Mouse (Mus musculus): ENCODE measurements around the gene Micall2. TPM values are rescaled to one million over a fixed set of nuclear protein-coding genes. Genes with fewer than 3 reads are reported as not detected.
"Not testable (repeated sequence)": the region's sequence is repeated elsewhere in the genome, so short reads cannot be mapped to it uniquely, and the experiment has no call there.

The Micall2 gene
- polyA plus RNA-seq, 1 experiment from 2014 or later: 5.4 TPM

DNA sequence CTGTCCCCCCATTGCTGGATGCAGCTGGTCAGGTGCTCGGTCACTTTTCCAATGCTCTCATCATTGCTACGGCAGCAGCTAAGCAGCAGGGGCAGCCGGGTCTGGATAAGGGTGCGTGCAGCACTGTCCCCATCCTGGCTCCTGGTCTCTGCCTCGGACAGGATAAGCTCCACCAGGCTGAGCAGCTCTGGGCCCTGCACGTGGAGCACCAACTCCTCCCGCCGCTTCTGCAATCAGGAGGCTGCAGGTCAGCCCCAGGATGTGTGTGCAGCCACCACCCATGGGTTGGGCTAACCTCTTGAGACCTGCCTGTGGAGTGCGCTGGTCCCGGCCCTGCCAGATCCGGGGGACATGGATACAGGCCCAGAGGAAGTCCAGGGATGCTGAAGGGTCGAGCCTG is 20.0 kb upstream of the Micall2 start:
- DNase-seq (ENCODE audit: low spot score) (no peak), ATAC-seq (replicated peaks; ENCODE audit: low FRiP score) (no peak)
- Histone ChIP-seq H3K9ac (ENCODE audit: low read length) (no peak overlapping the region), H3K27me3 (ENCODE audit: control insufficient read depth, insufficient read depth, low read length) (no peaks in the 10 kb centered on the region), H3K36me3 (ENCODE audit: control insufficient read depth, insufficient read depth, low read length) (peaks cover 7% of the 10 kb centered on the region), H3K4me1 (replicated peaks; ENCODE audit: control insufficient read depth, insufficient read depth, low read length) (no peaks in the 10 kb centered on the region), H3K4me3 (ENCODE audit: low read depth, low read length) (no peak overlapping the region), H3K9me3 (ENCODE audit: control insufficient read depth, low read length) (no peaks in the 10 kb centered on the region), H3K4me2 (ENCODE audit: low read depth, low read length, severe bottlenecking) (no peak overlapping the region), H3K27ac (ENCODE audit: low read depth, low read length) (no peak overlapping the region)
- WGBS: 92% methylated on average over 12 of the region's 12 CpGs

DNA sequence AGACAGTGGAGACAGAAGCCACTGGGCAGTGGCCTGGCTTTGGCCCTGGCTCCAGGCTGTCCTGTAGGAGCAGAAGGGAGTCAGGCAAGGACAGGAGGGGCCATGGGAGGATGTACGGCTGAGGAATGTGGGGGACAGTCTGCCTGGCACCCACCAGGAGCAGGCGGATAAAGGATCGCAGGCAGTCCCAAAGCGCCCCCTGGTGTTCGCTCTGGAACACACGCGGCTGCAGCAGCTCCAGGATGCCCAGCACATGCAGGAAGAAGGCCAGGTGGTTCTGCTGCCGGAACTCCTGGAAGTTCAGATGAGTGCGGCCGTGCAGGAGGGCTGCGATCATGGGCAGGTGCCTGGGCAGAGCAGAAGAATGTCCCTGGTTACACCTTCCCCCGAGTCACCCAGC is 18.6 kb upstream of the Micall2 start:
- Histone ChIP-seq H3K4me3 (ENCODE audit: low read depth, low read length) (no peak overlapping the region), H3K9ac (ENCODE audit: low read length) (no peak overlapping the region), H3K27me3 (ENCODE audit: control insufficient read depth, insufficient read depth, low read length) (no peaks in the 10 kb centered on the region), H3K36me3 (ENCODE audit: control insufficient read depth, insufficient read depth, low read length) (peaks cover 6% of the 10 kb centered on the region), H3K9me3 (ENCODE audit: control insufficient read depth, low read length) (no peaks in the 10 kb centered on the region), H3K4me1 (replicated peaks; ENCODE audit: control insufficient read depth, insufficient read depth, low read length) (no peaks in the 10 kb centered on the region; the same call in 1 of the 2 replicates), H3K27ac (ENCODE audit: low read depth, low read length) (no peak overlapping the region), H3K4me2 (ENCODE audit: low read depth, low read length, severe bottlenecking) (no peak overlapping the region)
- DNase-seq (ENCODE audit: low spot score) (peak; percentile 85), ATAC-seq (replicated peaks; ENCODE audit: low FRiP score) (0 out of 2 replicates have a peak, but pooled peaks have one; percentile 19)
- WGBS: 30% methylated on average over 12 of the region's 12 CpGs

DNA sequence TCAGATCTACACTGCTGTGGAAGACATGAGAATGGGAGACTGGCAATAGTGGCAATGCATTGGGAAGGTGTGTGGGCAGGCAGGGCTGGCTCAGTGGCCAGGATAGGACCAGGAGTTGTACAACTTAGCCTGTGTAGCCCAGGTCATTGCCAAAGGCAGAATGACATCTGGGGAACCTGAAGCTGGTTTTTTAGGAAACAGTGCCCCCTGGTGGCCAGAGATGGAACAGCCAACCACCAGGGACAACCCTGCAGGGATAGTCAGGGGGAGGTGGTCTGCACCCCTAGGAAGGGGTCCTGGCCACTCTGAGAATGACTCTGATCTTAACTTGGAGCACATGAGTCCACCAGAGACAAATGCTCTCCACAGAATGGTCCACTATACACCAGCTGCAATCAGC is 14.4 kb upstream of the Micall2 start:
- Histone ChIP-seq H3K4me1 (replicated peaks; ENCODE audit: control insufficient read depth, insufficient read depth, low read length) (no peaks in the 10 kb centered on the region; the same call in 1 of the 2 replicates), H3K27me3 (ENCODE audit: control insufficient read depth, insufficient read depth, low read length) (no peaks in the 10 kb centered on the region), H3K4me2 (ENCODE audit: low read depth, low read length, severe bottlenecking) (no peak overlapping the region), H3K4me3 (ENCODE audit: low read depth, low read length) (no peak overlapping the region), H3K27ac (ENCODE audit: low read depth, low read length) (no peak overlapping the region), H3K36me3 (ENCODE audit: control insufficient read depth, insufficient read depth, low read length) (no peaks in the 10 kb centered on the region; the same call in 1 of the 2 replicates), H3K9ac (ENCODE audit: low read length) (no peak overlapping the region), H3K9me3 (ENCODE audit: control insufficient read depth, low read length) (no peaks in the 10 kb centered on the region)
- ATAC-seq (replicated peaks; ENCODE audit: low FRiP score) (peak; percentile 13; the same call in 1 of the 2 replicates), DNase-seq (ENCODE audit: low spot score) (peak; percentile 87)

DNA sequence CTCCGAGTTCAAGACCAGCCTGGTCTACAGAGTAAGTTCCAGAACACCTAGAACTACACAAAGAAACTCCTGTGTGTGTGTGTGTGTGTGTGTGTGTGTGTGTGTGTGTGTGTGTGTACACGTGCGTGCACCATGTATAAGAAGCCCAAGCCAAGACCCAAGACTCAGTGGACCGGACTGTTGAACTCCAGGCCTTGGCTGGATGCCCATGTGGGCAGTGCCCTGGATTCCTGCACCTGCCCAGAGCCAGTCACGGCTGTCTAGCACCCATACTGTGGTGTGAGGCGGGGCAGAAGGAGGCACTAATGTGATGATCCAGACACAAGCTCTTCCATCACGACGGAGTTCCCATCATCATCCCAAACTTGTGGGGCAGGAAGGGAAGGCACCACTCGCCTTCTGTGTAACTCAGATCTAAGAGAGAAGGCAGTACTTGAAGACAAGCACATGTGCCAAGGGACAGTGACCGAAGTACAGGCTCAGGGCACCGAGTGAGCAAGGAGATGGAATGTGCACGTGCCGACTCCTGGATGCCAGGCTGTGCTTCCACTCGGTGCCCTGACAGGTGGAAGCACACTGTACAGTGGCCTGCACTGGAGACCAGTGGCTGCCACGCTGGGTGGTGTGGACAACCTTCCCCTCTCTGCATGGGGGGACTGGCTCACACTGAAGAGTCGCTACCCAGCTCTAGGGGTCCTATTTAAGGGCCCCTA is 13.4 kb upstream of the Micall2 start:
- no peak overlapping the region for H3K4me3 ChIP-seq (ENCODE audit: low read depth, low read length)
- no peaks in the 10 kb centered on the region for H3K27me3 ChIP-seq (ENCODE audit: control insufficient read depth, insufficient read depth, low read length)
- H3K9me3 ChIP-seq (ENCODE audit: control insufficient read depth, low read length): no peaks in the 10 kb centered on the region
- 89% methylated on average over 16 of the region's 16 CpGs for whole genome bisulfite sequencing
- no peaks in the 10 kb centered on the region; the same call in 1 of the 2 replicates for H3K36me3 ChIP-seq (ENCODE audit: control insufficient read depth, insufficient read depth, low read length)
- ATAC-seq (replicated peaks; ENCODE audit: low FRiP score) (no peak), DNase-seq (ENCODE audit: low spot score) (no peak)
- H3K4me1 ChIP-seq (replicated peaks; ENCODE audit: control insufficient read depth, insufficient read depth, low read length): no peaks in the 10 kb centered on the region; the same call in 1 of the 2 replicates
- no peak overlapping the region for H3K9ac ChIP-seq (ENCODE audit: low read length)
- H3K4me2 ChIP-seq (ENCODE audit: low read depth, low read length, severe bottlenecking): no peak overlapping the region
- H3K27ac ChIP-seq (ENCODE audit: low read depth, low read length): no peak overlapping the region

DNA sequence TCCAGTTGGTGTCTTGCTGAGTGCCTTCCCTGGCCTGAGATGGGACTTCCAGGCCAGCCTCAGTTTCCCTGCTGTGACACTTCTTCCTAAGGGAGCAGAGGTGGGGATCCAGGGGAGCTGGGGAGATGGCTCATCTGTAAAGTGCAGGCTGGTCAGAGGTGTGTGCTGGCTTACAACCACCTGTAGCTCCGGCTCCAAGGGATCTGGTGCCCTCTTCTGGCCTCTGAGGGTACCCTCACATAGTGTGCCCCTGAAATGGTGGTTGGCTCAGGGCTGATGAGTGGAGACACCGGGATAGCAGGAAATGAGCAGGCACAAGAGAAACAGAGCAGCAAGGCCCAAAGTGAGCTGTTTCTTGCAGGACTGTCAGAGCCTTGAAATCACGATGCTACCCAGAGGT is 9.6 kb upstream of the Micall2 start:
- peak; percentile 58; the same call in 1 of the 2 replicates for ATAC-seq (replicated peaks; ENCODE audit: low FRiP score)
- no peak overlapping the region for H3K27ac ChIP-seq (ENCODE audit: low read depth, low read length)
- WGBS: 1% methylated on average over 3 of the region's 3 CpGs

DNA sequence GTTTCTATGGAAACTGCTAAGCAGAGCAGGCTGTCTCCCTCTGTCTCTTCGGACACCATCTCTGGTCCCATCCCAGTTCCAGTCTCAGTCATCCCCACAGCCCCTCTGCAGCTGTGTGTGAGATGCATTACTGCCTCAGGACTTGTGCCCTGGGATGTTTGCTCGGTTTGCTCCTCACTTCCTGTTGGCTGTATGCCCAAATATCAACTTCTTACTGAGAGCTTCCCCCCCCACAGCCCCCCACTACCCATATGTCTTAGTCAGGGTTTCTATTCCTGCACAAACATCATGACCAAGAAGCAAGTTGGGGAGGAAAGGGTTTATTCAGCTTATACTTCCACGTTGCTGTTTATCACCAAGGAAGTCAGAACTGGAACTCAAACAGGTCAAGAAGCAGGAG is 6.5 kb upstream of the Micall2 start:
- DNase-seq (ENCODE audit: low spot score): not testable (repeated sequence)
- WGBS: 79% methylated on average over 3 of the region's 3 CpGs

More for the DNA sequence above, 9.6 kb upstream of the Micall2 start:
- Histone ChIP-seq H3K9ac (ENCODE audit: low read length) (no peak overlapping the region), H3K36me3 (ENCODE audit: control insufficient read depth, insufficient read depth, low read length) (no peaks in the 10 kb centered on the region), H3K4me3 (ENCODE audit: low read depth, low read length) (no peak overlapping the region), H3K4me1 (replicated peaks; ENCODE audit: control insufficient read depth, insufficient read depth, low read length) (no peaks in the 10 kb centered on the region; the same call in 1 of the 2 replicates), H3K4me2 (ENCODE audit: low read depth, low read length, severe bottlenecking) (no peak overlapping the region), H3K9me3 (ENCODE audit: control insufficient read depth, low read length) (no peaks in the 10 kb centered on the region), H3K27me3 (ENCODE audit: control insufficient read depth, insufficient read depth, low read length) (no peaks in the 10 kb centered on the region)
- peak; percentile 79 for DNase-seq (ENCODE audit: low spot score)

DNA sequence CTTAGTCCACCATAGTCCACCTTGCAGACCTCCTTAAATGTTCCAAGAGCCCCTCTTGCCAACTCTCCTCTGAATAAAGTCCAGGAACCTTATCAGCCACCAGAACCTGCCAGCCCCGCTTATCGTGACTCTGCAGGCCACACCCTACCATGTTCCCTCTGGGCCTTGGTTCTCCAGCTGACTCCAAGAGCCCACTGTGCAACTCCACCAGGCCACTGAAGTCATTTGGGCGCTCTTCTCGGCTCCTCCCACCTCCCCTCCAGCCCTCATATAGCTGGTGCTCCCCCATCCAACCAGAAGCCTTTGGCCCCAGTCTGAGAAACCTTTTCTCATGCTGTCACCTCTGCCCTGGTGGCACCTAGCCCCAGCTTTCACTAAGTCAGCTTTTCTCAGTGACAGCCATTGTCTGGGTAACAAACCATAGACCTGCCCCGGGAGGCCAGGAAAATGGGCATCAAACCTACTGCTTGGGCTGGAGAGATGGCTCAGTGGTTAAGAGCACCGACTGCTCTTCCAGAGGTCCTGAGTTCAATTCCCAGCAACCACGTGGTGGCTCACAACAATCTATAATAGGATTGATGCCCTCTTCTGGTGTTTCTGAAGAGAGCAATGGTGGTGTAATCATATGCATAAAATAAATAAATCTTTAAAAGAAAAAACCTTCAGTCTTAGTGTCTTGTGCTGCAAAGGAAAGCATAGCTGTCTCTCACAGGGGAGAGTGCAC is 2.6 kb upstream of the Micall2 start:
- Histone ChIP-seq H3K9me3 (ENCODE audit: control insufficient read depth, low read length) (no peaks in the 10 kb centered on the region), H3K9ac (ENCODE audit: low read length) (no peak overlapping the region), H3K36me3 (ENCODE audit: control insufficient read depth, insufficient read depth, low read length) (no peaks in the 10 kb centered on the region), H3K4me3 (ENCODE audit: low read depth, low read length) (no peak overlapping the region), H3K27me3 (ENCODE audit: control insufficient read depth, insufficient read depth, low read length) (0 out of 2 replicates have a peak, but pooled peaks cover 2% of the 10 kb centered on the region), H3K4me1 (replicated peaks; ENCODE audit: control insufficient read depth, insufficient read depth, low read length) (peaks cover 13% of the 10 kb centered on the region; the same call in 1 of the 2 replicates), H3K27ac (ENCODE audit: low read depth, low read length) (no peak overlapping the region), H3K4me2 (ENCODE audit: low read depth, low read length, severe bottlenecking) (no peak overlapping the region)
- ATAC-seq (replicated peaks; ENCODE audit: low FRiP score) (no peak), DNase-seq (ENCODE audit: low spot score) (peak; percentile 53)
- WGBS: 78% methylated on average over 7 of the region's 7 CpGs

More for the DNA sequence above, 6.5 kb upstream of the Micall2 start:
- not testable (repeated sequence) for H3K4me2 ChIP-seq (ENCODE audit: low read depth, low read length, severe bottlenecking); ATAC-seq (replicated peaks; ENCODE audit: low FRiP score); H3K9me3 ChIP-seq (ENCODE audit: control insufficient read depth, low read length); H3K9ac ChIP-seq (ENCODE audit: low read length); H3K27me3 ChIP-seq (ENCODE audit: control insufficient read depth, insufficient read depth, low read length); H3K4me3 ChIP-seq (ENCODE audit: low read depth, low read length); H3K36me3 ChIP-seq (ENCODE audit: control insufficient read depth, insufficient read depth, low read length); H3K4me1 ChIP-seq (replicated peaks; ENCODE audit: control insufficient read depth, insufficient read depth, low read length); H3K27ac ChIP-seq (ENCODE audit: low read depth, low read length)

DNA sequence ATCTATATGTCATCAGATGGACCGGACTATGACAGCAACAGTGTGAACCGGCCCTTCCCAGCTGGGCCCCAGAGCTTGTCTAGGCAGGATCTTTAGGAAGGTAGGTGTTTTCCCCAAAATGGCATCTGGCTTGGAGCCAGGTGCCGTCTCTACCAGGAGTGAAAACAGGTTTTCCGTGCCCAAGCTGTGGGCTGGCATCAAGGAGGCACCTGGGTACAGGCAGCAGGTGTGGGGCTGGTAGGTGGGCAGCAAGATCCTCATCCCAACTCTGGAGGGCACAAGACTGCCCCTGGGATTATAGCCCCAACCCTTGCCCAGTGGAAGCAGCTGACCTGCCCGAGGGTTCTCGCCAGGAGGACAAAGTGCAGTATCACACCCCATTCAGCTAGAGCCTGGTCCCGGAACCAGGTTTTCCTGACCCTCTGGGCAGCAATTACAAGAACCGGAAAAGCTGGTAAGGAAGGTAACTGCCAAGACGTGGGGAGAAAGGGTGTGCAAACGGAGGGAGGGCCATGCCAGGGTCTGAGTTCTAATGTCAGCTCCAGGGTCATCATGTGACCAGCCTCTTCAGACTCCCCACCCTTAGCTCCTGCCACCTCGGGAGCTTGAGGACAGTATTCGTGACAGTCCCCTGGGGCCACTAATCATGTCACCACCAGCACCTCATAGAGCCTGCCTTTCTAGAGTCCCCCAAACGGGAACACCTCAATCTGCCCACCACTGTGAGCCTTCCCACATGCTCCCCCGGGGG is 1.9 kb upstream of the Micall2 start:
- peak; percentile 53 for DNase-seq (ENCODE audit: low spot score)
- no peaks in the 10 kb centered on the region for H3K36me3 ChIP-seq (ENCODE audit: control insufficient read depth, insufficient read depth, low read length)
- no peak overlapping the region for H3K9ac ChIP-seq (ENCODE audit: low read length)
- H3K4me2 ChIP-seq (ENCODE audit: low read depth, low read length, severe bottlenecking): no peak overlapping the region
- no peaks in the 10 kb centered on the region for H3K9me3 ChIP-seq (ENCODE audit: control insufficient read depth, low read length)
- 89% methylated on average over 14 of the region's 14 CpGs for WGBS
- ATAC-seq (replicated peaks; ENCODE audit: low FRiP score): no peak
- H3K4me1 ChIP-seq (replicated peaks; ENCODE audit: control insufficient read depth, insufficient read depth, low read length): peaks cover 13% of the 10 kb centered on the region; the same call in 1 of the 2 replicates
- 0 out of 2 replicates have a peak overlapping the region, but pooled peaks have one; percentile 12 for H3K27ac ChIP-seq (ENCODE audit: low read depth, low read length)
- no peak overlapping the region for H3K4me3 ChIP-seq (ENCODE audit: low read depth, low read length)
- H3K27me3 ChIP-seq (ENCODE audit: control insufficient read depth, insufficient read depth, low read length): peaks cover 2% of the 10 kb centered on the region; the same call in 1 of the 2 replicates

Measured in forebrain, embryonic 11.5 days (tissue).